Mouse (Mus musculus) heart, embryonic 10.5 days (tissue): Measurements from ENCODE around the gene Olfr311. TPM values are rescaled to one million over a fixed set of nuclear protein-coding genes. Genes with fewer than 3 reads are reported as not detected.

Experiments used
- polyA plus RNA-seq: library from polyadenylated mRNA; unstranded; fragments of >200 nt; fragmentation: Nextera tagmentation; extraction: Ambion mirVana; gene quantifications from 2 replicates; pipeline ENCODE4 v1.2.1, GENCODE M21; 2016

Olfr311 gene
- polyA plus RNA-seq, 1 experiment from 2014 or later: not detected

Other genes with a start within 250 kb of the Olfr311 start
- not detected in 2 replicates for gene Olfr324, start 244.1 kb upstream of the Olfr311 start, polyA plus RNA-seq
- gene 2210407C18Rik, start 223.2 kb upstream of the Olfr311 start, polyA plus RNA-seq: not detected in 2 replicates
- not detected in 2 replicates for gene Olfr323, start 208.8 kb upstream of the Olfr311 start, polyA plus RNA-seq
- 1.1 and 1.2 TPM in 2 replicates for gene Trim58, start 198.8 kb upstream of the Olfr311 start, polyA plus RNA-seq
- gene Olfr322, start 180.5 kb upstream of the Olfr311 start, polyA plus RNA-seq: not detected in 2 replicates
- not detected in 2 replicates for gene Olfr320, start 158.2 kb upstream of the Olfr311 start, polyA plus RNA-seq
- not detected in 2 replicates for gene Olfr319, start 140.1 kb upstream of the Olfr311 start, polyA plus RNA-seq
- gene Olfr318, start 115.2 kb upstream of the Olfr311 start, polyA plus RNA-seq: not detected in 2 replicates
- not detected in 2 replicates for gene Olfr317, start 100.0 kb upstream of the Olfr311 start, polyA plus RNA-seq
- gene Olfr316, start 86.5 kb upstream of the Olfr311 start, polyA plus RNA-seq: not detected in 2 replicates
- not detected in 2 replicates for gene Olfr315, start 66.1 kb upstream of the Olfr311 start, polyA plus RNA-seq
- gene Olfr314, start 56.3 kb upstream of the Olfr311 start, polyA plus RNA-seq: not detected in 2 replicates
- 1.0 and 1.4 TPM in 2 replicates for gene Fam183b, start 37.3 kb upstream of the Olfr311 start, polyA plus RNA-seq
- gene Olfr313, start 24.3 kb upstream of the Olfr311 start, polyA plus RNA-seq: not detected in 2 replicates
- gene Olfr312, start 10.0 kb upstream of the Olfr311 start, polyA plus RNA-seq: 0.04 TPM in 1 of 2 replicates, not detected in the other
- 4.4 and 7.4 TPM in 2 replicates for gene Gm12258, start 7.9 kb downstream of the Olfr311 start, polyA plus RNA-seq
- gene 2810021J22Rik, start 28.0 kb downstream of the Olfr311 start, polyA plus RNA-seq: 4.1 and 8.1 TPM in 2 replicates
- 3.9 and 5.4 TPM in 2 replicates for gene Zfp39, start 65.0 kb downstream of the Olfr311 start, polyA plus RNA-seq
- not detected in 2 replicates for gene Btnl10, start 78.7 kb downstream of the Olfr311 start, polyA plus RNA-seq
- 169 and 213 TPM in 2 replicates for gene Rnf187, start 99.7 kb downstream of the Olfr311 start, polyA plus RNA-seq
- 4.8 and 9.8 TPM in 2 replicates for gene Hist3h2ba, start 109.7 kb downstream of the Olfr311 start, polyA plus RNA-seq
- gene Hist3h2a, start 115.4 kb downstream of the Olfr311 start, polyA plus RNA-seq: 15.5 and 15.9 TPM in 2 replicates
- gene Trim17, start 115.4 kb downstream of the Olfr311 start, polyA plus RNA-seq: 0.75 and 0.79 TPM in 2 replicates
- 24.0 and 31.4 TPM in 2 replicates for gene Trim11, start 138.8 kb downstream of the Olfr311 start, polyA plus RNA-seq